Mouse (Mus musculus): Measurements from ENCODE around the gene Arhgap42. TPM values are rescaled to one million over a fixed set of nuclear protein-coding genes. Genes with fewer than 3 reads are reported as not detected.

Gene Arhgap42
- 28.8 and 38.5 TPM in 2 replicates for polyA plus RNA-seq (2014; fragmentation: Nextera tagmentation; extraction: Ambion mirVana)

DNA sequence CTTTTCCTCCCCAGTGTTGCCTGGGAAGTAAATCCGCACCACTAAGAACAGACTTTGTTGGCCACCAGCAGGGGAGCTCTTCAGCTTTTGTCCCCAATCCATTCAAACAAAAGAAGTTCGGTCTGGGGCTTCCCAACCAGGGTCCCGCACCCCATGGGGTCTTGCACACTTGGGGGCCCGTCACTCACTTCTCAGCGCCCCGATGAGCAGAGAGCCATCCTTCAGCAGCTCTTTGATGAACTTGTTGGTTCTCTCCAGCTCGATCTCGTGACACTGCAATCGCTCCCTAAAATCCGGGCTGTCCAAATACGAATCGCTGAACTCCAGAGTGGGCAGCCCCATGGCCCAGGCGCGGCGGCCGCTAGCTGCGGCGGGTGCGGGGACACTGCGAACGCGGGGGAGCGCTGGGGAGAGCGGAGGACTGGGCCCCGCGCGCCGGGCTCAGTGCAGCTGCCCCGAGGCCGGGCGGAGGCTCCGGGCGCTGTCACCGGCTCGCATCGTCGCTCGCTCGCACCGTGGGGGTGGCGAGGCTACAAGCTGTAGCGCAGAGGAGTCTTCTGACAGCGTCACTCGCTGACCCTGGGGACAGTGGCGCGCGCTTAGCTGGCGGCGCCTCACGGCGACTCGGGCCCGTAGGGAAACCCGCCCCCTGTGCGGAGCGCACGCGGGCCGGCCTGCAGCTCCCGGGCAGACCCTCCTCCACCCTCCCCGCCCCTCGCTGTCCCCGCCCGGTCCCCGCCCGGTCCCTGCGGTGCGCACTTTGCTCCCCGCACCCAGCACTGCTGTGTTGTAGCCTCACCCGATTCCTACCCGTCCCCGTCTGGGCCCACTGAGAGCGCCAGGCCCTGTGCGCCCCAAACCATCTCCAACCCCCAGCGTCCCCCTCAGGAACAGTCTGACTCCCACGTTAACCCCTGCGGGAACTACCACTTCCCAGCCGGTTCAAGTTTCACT, at the start of gene Arhgap42:
Gene Arhgap42, minus strand, starts transcription at position 664 of the 954 bp plus-strand sequence.
- H3K4me2 ChIP-seq (ENCODE audit: low read depth, low read length), result peak within 1 kb of the TSS; percentile 70
- H3K9ac ChIP-seq (ENCODE audit: low read depth, low read length), result peak within 1 kb of the TSS; percentile 97
- ATAC-seq (ENCODE audit: low read depth) (peak; percentile 90), DNase-seq (ENCODE audit: low spot score) (peak; percentile 94)
- peaks cover 7% of the 10 kb centered on the region; the same call in 1 of the 2 replicates for H3K4me1 ChIP-seq (ENCODE audit: control insufficient read depth, insufficient read depth, low read length)
- H3K27ac ChIP-seq (replicated peaks; ENCODE audit: low read depth, low read length), result peak within 1 kb of the TSS; percentile 93
- WGBS, result 1% methylated on average over 26 of the region's 78 CpGs
- H3K36me3 ChIP-seq (ENCODE audit: control insufficient read depth, insufficient read depth, low read length), result no peaks in the 10 kb centered on the region
- H3K9me3 ChIP-seq (ENCODE audit: control insufficient read depth, low read length), result no peaks in the 10 kb centered on the region; the same call in 1 of the 2 replicates
- peak within 1 kb of the TSS; percentile 79 for H3K4me3 ChIP-seq (ENCODE audit: low read depth, low read length)
- no peaks in the 10 kb centered on the region for H3K27me3 ChIP-seq (replicated peaks; ENCODE audit: control insufficient read depth, insufficient read depth, low read length)

- no peaks in the 10 kb centered on the region for H3K36me3 ChIP-seq (ENCODE audit: control insufficient read depth, insufficient read depth, low read length)
- ATAC-seq (ENCODE audit: low read depth) (no peak), DNase-seq (ENCODE audit: low spot score) (no peak)
- WGBS, result 72% methylated on average over 2 of the region's 2 CpGs
- H3K4me1 ChIP-seq (ENCODE audit: control insufficient read depth, insufficient read depth, low read length), result no peaks in the 10 kb centered on the region
- no peak overlapping the region for H3K9ac ChIP-seq (ENCODE audit: low read depth, low read length)
- H3K27me3 ChIP-seq (replicated peaks; ENCODE audit: control insufficient read depth, insufficient read depth, low read length), result no peaks in the 10 kb centered on the region
- H3K27ac ChIP-seq (replicated peaks; ENCODE audit: low read depth, low read length), result no peak overlapping the region
- no peak overlapping the region for H3K4me3 ChIP-seq (ENCODE audit: low read depth, low read length)
- H3K9me3 ChIP-seq (ENCODE audit: control insufficient read depth, low read length), result no peaks in the 10 kb centered on the region
- H3K4me2 ChIP-seq (ENCODE audit: low read depth, low read length), result no peak overlapping the region
Observed at GRCm38 (mm10) chr9:9288140-9288539, 49.2 kb upstream of the Arhgap42 start.

- peak; percentile 69 for DNase-seq (ENCODE audit: low spot score)
- Histone ChIP-seq H3K4me1 (ENCODE audit: control insufficient read depth, insufficient read depth, low read length) (no peaks in the 10 kb centered on the region), H3K27ac (replicated peaks; ENCODE audit: low read depth, low read length) (no peak overlapping the region), H3K4me3 (ENCODE audit: low read depth, low read length) (no peak overlapping the region), H3K4me2 (ENCODE audit: low read depth, low read length) (no peak overlapping the region), H3K27me3 (replicated peaks; ENCODE audit: control insufficient read depth, insufficient read depth, low read length) (no peaks in the 10 kb centered on the region), H3K9ac (ENCODE audit: low read depth, low read length) (no peak overlapping the region), H3K36me3 (ENCODE audit: control insufficient read depth, insufficient read depth, low read length) (no peaks in the 10 kb centered on the region), H3K9me3 (ENCODE audit: control insufficient read depth, low read length) (no peaks in the 10 kb centered on the region)
- peak; percentile 18; the same call in 1 of the 2 replicates for ATAC-seq (ENCODE audit: low read depth)
- 13% methylated on average over 2 of the region's 2 CpGs for whole genome bisulfite sequencing
Observed at GRCm38 (mm10) chr9:9269305-9269704, 30.4 kb upstream of the Arhgap42 start.

DNA sequence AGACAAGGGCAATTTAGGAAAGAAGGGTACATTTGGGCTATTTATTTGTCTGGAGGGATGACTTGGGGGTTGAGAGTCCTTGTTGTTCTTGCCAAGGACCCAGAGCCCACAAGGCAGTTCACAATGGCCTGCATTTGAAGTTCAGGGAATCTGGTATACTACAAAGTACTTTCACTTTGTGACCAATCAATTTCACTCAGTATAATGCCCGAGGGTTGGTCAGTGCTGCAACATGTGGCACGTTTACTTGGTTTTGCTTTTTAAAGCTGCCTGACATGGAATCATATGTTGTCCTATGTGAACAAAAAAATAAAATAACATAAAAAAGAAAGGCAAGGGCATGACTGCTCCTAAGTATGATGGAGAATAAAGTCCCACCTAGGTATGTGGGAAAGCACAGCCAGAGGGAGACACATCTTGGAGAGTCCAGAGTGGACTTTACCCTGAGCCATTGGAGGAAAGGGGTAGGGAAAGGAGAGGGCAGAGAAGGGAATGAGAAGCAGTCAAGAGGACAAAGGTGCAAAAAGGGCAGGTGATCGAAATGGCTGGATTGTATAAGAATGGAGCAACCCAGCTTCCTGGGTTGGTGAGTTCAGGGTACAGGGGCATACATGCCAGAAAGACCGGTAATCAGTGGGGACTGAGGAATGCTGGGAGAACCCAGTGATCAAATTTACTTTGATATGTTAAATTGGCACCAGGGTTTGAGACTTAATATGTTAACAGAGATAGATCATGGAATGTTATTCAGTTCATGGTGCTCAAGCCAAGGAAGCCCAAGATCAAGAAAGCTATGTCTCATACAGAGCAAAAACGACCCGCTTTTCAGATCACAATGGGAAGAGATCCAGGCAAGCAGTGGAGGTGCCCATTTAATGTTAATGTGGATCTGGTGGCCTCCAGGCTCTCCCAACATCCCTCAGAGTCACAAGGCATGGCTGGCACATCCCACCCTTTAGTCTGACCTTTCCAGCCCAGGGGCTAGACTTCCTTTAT, 29.0 kb upstream of the Arhgap42 start:
- no peaks in the 10 kb centered on the region for H3K9me3 ChIP-seq (ENCODE audit: control insufficient read depth, low read length)
- no peak overlapping the region for H3K4me3 ChIP-seq (ENCODE audit: low read depth, low read length)
- H3K36me3 ChIP-seq (ENCODE audit: control insufficient read depth, insufficient read depth, low read length), result no peaks in the 10 kb centered on the region
- no peaks in the 10 kb centered on the region for H3K27me3 ChIP-seq (replicated peaks; ENCODE audit: control insufficient read depth, insufficient read depth, low read length)
- no peaks in the 10 kb centered on the region for H3K4me1 ChIP-seq (ENCODE audit: control insufficient read depth, insufficient read depth, low read length)
- no peak for DNase-seq (ENCODE audit: low spot score)
- no peak overlapping the region for H3K27ac ChIP-seq (replicated peaks; ENCODE audit: low read depth, low read length)
- WGBS, result 76% methylated on average over 6 of the region's 6 CpGs
- ATAC-seq (ENCODE audit: low read depth), result no peak
- H3K9ac ChIP-seq (ENCODE audit: low read depth, low read length), result no peak overlapping the region
- no peak overlapping the region for H3K4me2 ChIP-seq (ENCODE audit: low read depth, low read length)

DNA sequence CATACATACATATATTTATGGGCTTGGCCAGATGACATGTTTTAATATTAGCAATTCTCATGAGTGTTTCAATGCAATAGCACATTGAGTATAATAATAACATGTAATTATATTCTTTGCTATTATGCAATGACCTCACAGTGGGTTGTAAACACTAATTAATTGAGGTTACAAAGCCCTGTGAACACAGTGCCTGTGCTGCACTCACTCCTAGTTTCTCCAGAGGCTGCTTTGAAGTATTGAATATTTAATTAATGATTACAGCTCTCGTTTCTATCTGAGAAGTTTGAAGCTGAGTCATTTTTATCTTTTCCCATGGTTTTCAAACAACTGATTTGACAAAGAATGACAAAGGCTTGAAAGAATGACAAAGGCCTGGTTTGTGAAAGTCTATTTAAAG, 24.6 kb upstream of the Arhgap42 start:
- ATAC-seq (ENCODE audit: low read depth), result no peak; the same call in 1 of the 2 replicates
- H3K4me3 ChIP-seq (ENCODE audit: low read depth, low read length), result no peak overlapping the region
- H3K9me3 ChIP-seq (ENCODE audit: control insufficient read depth, low read length), result no peaks in the 10 kb centered on the region
- no peak overlapping the region for H3K9ac ChIP-seq (ENCODE audit: low read depth, low read length)
- no peaks in the 10 kb centered on the region for H3K27me3 ChIP-seq (replicated peaks; ENCODE audit: control insufficient read depth, insufficient read depth, low read length)
- H3K36me3 ChIP-seq (ENCODE audit: control insufficient read depth, insufficient read depth, low read length), result no peaks in the 10 kb centered on the region
- 46% methylated on average over 1 of the region's 1 CpGs for WGBS
- DNase-seq (ENCODE audit: low spot score), result no peak
- no peak overlapping the region for H3K27ac ChIP-seq (replicated peaks; ENCODE audit: low read depth, low read length)
- no peak overlapping the region for H3K4me2 ChIP-seq (ENCODE audit: low read depth, low read length)
- H3K4me1 ChIP-seq (ENCODE audit: control insufficient read depth, insufficient read depth, low read length), result no peaks in the 10 kb centered on the region

- H3K36me3 ChIP-seq (ENCODE audit: control insufficient read depth, insufficient read depth, low read length), result no peaks in the 10 kb centered on the region
- H3K4me3 ChIP-seq (ENCODE audit: low read depth, low read length), result no peak overlapping the region
- no peak for DNase-seq (ENCODE audit: low spot score)
- no peak for ATAC-seq (ENCODE audit: low read depth)
- H3K27me3 ChIP-seq (replicated peaks; ENCODE audit: control insufficient read depth, insufficient read depth, low read length), result no peaks in the 10 kb centered on the region
- H3K9me3 ChIP-seq (ENCODE audit: control insufficient read depth, low read length), result no peaks in the 10 kb centered on the region
- no peaks in the 10 kb centered on the region for H3K4me1 ChIP-seq (ENCODE audit: control insufficient read depth, insufficient read depth, low read length)
- no peak overlapping the region for H3K9ac ChIP-seq (ENCODE audit: low read depth, low read length)
- no peak overlapping the region for H3K4me2 ChIP-seq (ENCODE audit: low read depth, low read length)
- H3K27ac ChIP-seq (replicated peaks; ENCODE audit: low read depth, low read length), result no peak overlapping the region
- 87% methylated on average over 2 of the region's 2 CpGs for WGBS
Observed at GRCm38 (mm10) chr9:9262479-9262878, 23.6 kb upstream of the Arhgap42 start.

- no peak for ATAC-seq (ENCODE audit: low read depth)
Observed at GRCm38 (mm10) chr9:9254764-9255163, 15.9 kb upstream of the Arhgap42 start.

GRCm38 (mm10) chr9:9248529-9248928, 9.6 kb upstream of the Arhgap42 start:
- 43% methylated on average over 2 of the region's 2 CpGs for whole genome bisulfite sequencing
- DNase-seq (ENCODE audit: low spot score) (no peak), ATAC-seq (ENCODE audit: low read depth) (no peak)

More at GRCm38 (mm10) chr9:9254764-9255163, 15.9 kb upstream of the Arhgap42 start:
- no peaks in the 10 kb centered on the region for H3K27me3 ChIP-seq (replicated peaks; ENCODE audit: control insufficient read depth, insufficient read depth, low read length)
- no peaks in the 10 kb centered on the region for H3K36me3 ChIP-seq (ENCODE audit: control insufficient read depth, insufficient read depth, low read length)
- H3K4me2 ChIP-seq (ENCODE audit: low read depth, low read length), result no peak overlapping the region
- H3K4me1 ChIP-seq (ENCODE audit: control insufficient read depth, insufficient read depth, low read length), result no peaks in the 10 kb centered on the region
- 84% methylated on average over 1 of the region's 1 CpGs for WGBS
- no peak overlapping the region for H3K27ac ChIP-seq (replicated peaks; ENCODE audit: low read depth, low read length)
- no peak overlapping the region for H3K9ac ChIP-seq (ENCODE audit: low read depth, low read length)
- H3K9me3 ChIP-seq (ENCODE audit: control insufficient read depth, low read length), result no peaks in the 10 kb centered on the region
- DNase-seq (ENCODE audit: low spot score), result no peak
- H3K4me3 ChIP-seq (ENCODE audit: low read depth, low read length), result no peak overlapping the region

More at GRCm38 (mm10) chr9:9248529-9248928, 9.6 kb upstream of the Arhgap42 start:
- no peaks in the 10 kb centered on the region for H3K36me3 ChIP-seq (ENCODE audit: control insufficient read depth, insufficient read depth, low read length)
- H3K27me3 ChIP-seq (replicated peaks; ENCODE audit: control insufficient read depth, insufficient read depth, low read length), result no peaks in the 10 kb centered on the region
- H3K27ac ChIP-seq (replicated peaks; ENCODE audit: low read depth, low read length), result no peak overlapping the region
- H3K9me3 ChIP-seq (ENCODE audit: control insufficient read depth, low read length), result no peaks in the 10 kb centered on the region
- no peaks in the 10 kb centered on the region for H3K4me1 ChIP-seq (ENCODE audit: control insufficient read depth, insufficient read depth, low read length)
- H3K4me2 ChIP-seq (ENCODE audit: low read depth, low read length), result no peak overlapping the region
- no peak overlapping the region for H3K4me3 ChIP-seq (ENCODE audit: low read depth, low read length)
- no peak overlapping the region for H3K9ac ChIP-seq (ENCODE audit: low read depth, low read length)
